Mouse (Mus musculus): Measurements from ENCODE around the gene Tut7.

- TF ChIP-seq MYOG (IDR thresholded peaks at IDR 0.05; ENCODE audit: control insufficient read depth in 1 of 3, insufficient read depth in 1 of 3, insufficient read length in 2 of 3, low read depth in 2 of 3) (no peak), POLR2AphosphoS2 (IDR thresholded peaks at IDR 0.05; ENCODE audit: insufficient read length, low read depth) (no peak), USF1 (IDR thresholded peaks at IDR 0.05; ENCODE audit: low read depth) (no peak), MAX (IDR thresholded peaks at IDR 0.05; ENCODE audit: low read depth) (no peak), POLR2A (IDR thresholded peaks at IDR 0.05; ENCODE audit: insufficient read length, low read depth) (no peak), MYOD1 (IDR thresholded peaks at IDR 0.05; ENCODE audit: control insufficient read depth in 1 of 3, insufficient read length in 2 of 3, low read depth in 2 of 3) (no peak), E2F4 (IDR thresholded peaks at IDR 0.05; ENCODE audit: insufficient read depth) (no peak), CEBPB (IDR thresholded peaks at IDR 0.05; ENCODE audit: insufficient read depth, poor library complexity, severe bottlenecking) (no peak)
Observed at GRCm38 (mm10) chr13:59775168-59775567, 47.8 kb downstream of the Tut7 start.

Data from myocyte (in vitro differentiated cells).